Comparison of ENCODE assay signal across 8 mouse cellular contexts in the genomic region with DNA sequence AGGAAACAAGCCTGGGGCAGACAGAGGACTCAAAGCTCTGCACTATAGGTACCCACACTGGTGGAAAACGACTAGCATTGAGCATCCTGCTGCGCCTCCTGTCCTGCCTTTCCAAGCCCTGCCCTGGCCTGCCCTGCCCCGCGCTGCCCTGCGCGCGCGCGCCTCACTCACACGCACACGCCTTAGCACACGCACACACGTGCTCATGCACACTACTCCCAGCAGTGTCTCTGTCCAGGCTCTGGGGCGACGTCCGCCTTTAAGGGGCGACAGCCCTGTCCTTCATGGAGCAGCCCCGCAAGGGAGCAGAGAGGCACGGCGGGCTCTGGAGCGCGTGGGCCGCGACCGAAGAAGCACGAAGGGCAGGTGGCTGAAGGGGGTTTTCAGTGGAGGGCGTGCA. TPM values are rescaled to one million over a fixed set of nuclear protein-coding genes. Genes with fewer than 3 reads are reported as not detected.
DNase-seq lines count a peak whose midpoint lies in the region; ATAC-seq and TF ChIP-seq lines count a peak whose summit lies in the region.

No protein-coding gene starts in this region.

- peak overlapping the region; percentile 51 for H3K4me3 ChIP-seq in layer of hippocampus, adult 2 months
- peak overlapping the region; percentile 43 for H3K4me3 ChIP-seq in embryonic facial prominence, embryonic 12.5 days
- H3K4me3 ChIP-seq in hindbrain, postnatal 0 days (ENCODE audit: low read length) = peak overlapping the region; percentile 62
- peak overlapping the region; percentile 88 for H3K4me3 ChIP-seq in midbrain, embryonic 15.5 days

- peaks cover 57% of the 10 kb centered on the region for H3K27me3 ChIP-seq in embryonic facial prominence, embryonic 12.5 days
- no peaks in the 10 kb centered on the region for H3K27me3 ChIP-seq in hindbrain, postnatal 0 days (ENCODE audit: insufficient read depth, low read length)
- no peaks in the 10 kb centered on the region for H3K27me3 ChIP-seq in midbrain, embryonic 15.5 days (replicated peaks)

- peak overlapping the region; percentile 92 for H3K4me2 ChIP-seq in embryonic facial prominence, embryonic 12.5 days (replicated peaks)
- H3K4me2 ChIP-seq in hindbrain, postnatal 0 days (ENCODE audit: low read depth, low read length) = peak overlapping the region; percentile 94
- H3K4me2 ChIP-seq in midbrain, embryonic 15.5 days = peak overlapping the region; percentile 94

- H3K27ac ChIP-seq in layer of hippocampus, adult 2 months = peak overlapping the region; percentile 98
- H3K27ac ChIP-seq in embryonic facial prominence, embryonic 12.5 days = peak overlapping the region; percentile 63
- peak overlapping the region; percentile 82 for H3K27ac ChIP-seq in hindbrain, postnatal 0 days
- peak overlapping the region; percentile 96 for H3K27ac ChIP-seq in midbrain, embryonic 15.5 days

- no peaks in the 10 kb centered on the region for H3K36me3 ChIP-seq in embryonic facial prominence, embryonic 12.5 days
- H3K36me3 ChIP-seq in hindbrain, postnatal 0 days (ENCODE audit: insufficient read depth, low read length) = no peaks in the 10 kb centered on the region
- H3K36me3 ChIP-seq in midbrain, embryonic 15.5 days (replicated peaks) = no peaks in the 10 kb centered on the region

- no peak for TF ChIP-seq CTCF in layer of hippocampus, adult 2 months (conservative IDR thresholded peaks at IDR 0.05)
- TF ChIP-seq CTCF in hindbrain, postnatal 0 days (IDR thresholded peaks at IDR 0.05; ENCODE audit: low read depth) = no peak; the same call in 1 of the 2 replicates

- H3K4me1 ChIP-seq in embryonic facial prominence, embryonic 12.5 days = peaks cover 18% of the 10 kb centered on the region
- H3K4me1 ChIP-seq in hindbrain, postnatal 0 days (ENCODE audit: insufficient read depth, low read length) = peaks cover 12% of the 10 kb centered on the region
- peaks cover 53% of the 10 kb centered on the region for H3K4me1 ChIP-seq in midbrain, embryonic 15.5 days

- peak overlapping the region; percentile 49 for H3K9ac ChIP-seq in embryonic facial prominence, embryonic 12.5 days
- H3K9ac ChIP-seq in hindbrain, postnatal 0 days (replicated peaks; ENCODE audit: low read length) = peak overlapping the region; percentile 67
- peak overlapping the region; percentile 77 for H3K9ac ChIP-seq in midbrain, embryonic 15.5 days

- no peaks in the 10 kb centered on the region for H3K9me3 ChIP-seq in embryonic facial prominence, embryonic 12.5 days
- no peaks in the 10 kb centered on the region for H3K9me3 ChIP-seq in hindbrain, postnatal 0 days (ENCODE audit: low read length)
- no peaks in the 10 kb centered on the region for H3K9me3 ChIP-seq in midbrain, embryonic 15.5 days

- ATAC-seq in embryonic facial prominence, embryonic 12.5 days (ENCODE audit: insufficient number of reproducible peaks, insufficient read depth, low FRiP score, low TSS enrichment) = peak; percentile 80; the same call in 1 of the 2 replicates
- ATAC-seq in hindbrain, postnatal 0 days = peak; percentile 89
- peak; percentile 72 for ATAC-seq in midbrain, embryonic 15.5 days (replicated peaks)
- no peak for ATAC-seq in CD4-positive, CD25-positive, alpha-beta regulatory T cell, adult 4 months

- DNase-seq in layer of hippocampus, adult 2 months (ENCODE audit: low spot score in 2 of 2) = peak in 1 of 2 experiments; percentile 51
- no peak for DNase-seq in layer of hippocampus, adult 9-10 months (ENCODE audit: low spot score)
- peak; percentile 64 for DNase-seq in hindbrain, postnatal 0 days (ENCODE audit: low spot score)
- no peak for DNase-seq in spleen, postnatal 10 days (ENCODE audit: low spot score in 2 of 2)
- DNase-seq in lung, postnatal 14 days = no peak

- WGBS in embryonic facial prominence, embryonic 12.5 days = under 1% methylated on average over 27 of the region's 27 CpGs
- under 1% methylated on average over 27 of the region's 27 CpGs for WGBS in hindbrain, postnatal 0 days
- WGBS in midbrain, embryonic 15.5 days = under 1% methylated on average over 27 of the region's 27 CpGs

RNA-seq across cellular contexts. Expression of a gene that starts 11.2 kb away (rescaled TPM):
- total RNA-seq in layer of hippocampus, adult 2 months (2021) = 10 to 100 TPM; 60.7 to 66.4 TPM
- 10.3 and 12.1 TPM in 2 replicates for polyA plus RNA-seq in embryonic facial prominence, embryonic 12.5 days (2016; fragmentation: Nextera tagmentation; extraction: Ambion mirVana)
- 30.7 and 37.3 TPM in 2 replicates for total RNA-seq in hindbrain, postnatal 0 days (2014; rRNA removed)
- polyA plus RNA-seq in hindbrain, postnatal 0 days (2015; fragmentation: Nextera tagmentation; extraction: Ambion mirVana) = 10.3 and 10.6 TPM in 2 replicates
- polyA plus RNA-seq in midbrain, embryonic 15.5 days (2015; fragmentation: Nextera tagmentation; extraction: Ambion mirVana) = 19.0 and 21.3 TPM in 2 replicates
- polyA plus RNA-seq in CD4-positive, CD25-positive, alpha-beta regulatory T cell, adult 4 months (2017; shearing (Covaris generic)) = under 1 TPM in 1 of 2 experiments, not detected in 1; 0.08 TPM

Comparison
In these comparisons a context has a peak if more than half of its experiments do, and no peak if none do; other contexts are left out.
1. RNA of a gene that starts 11.2 kb away (polyA plus RNA-seq): 19.0 to 21.3 TPM in midbrain, embryonic 15.5 days, 10.3 to 12.1 TPM in embryonic facial prominence, embryonic 12.5 days and 10.3 to 10.6 TPM in hindbrain, postnatal 0 days; 0.08 TPM in CD4-positive, CD25-positive, alpha-beta regulatory T cell, adult 4 months; every median in the first group is over 10 times any median in the second.
2. Peak in every context shown above with its lines, with median percentiles within 50 percentile points of each other: H3K27ac ChIP-seq, H3K4me3 ChIP-seq, H3K4me2 ChIP-seq and H3K9ac ChIP-seq.